Mouse (Mus musculus) frontal cortex, postnatal 10 days (tissue): ENCODE data around the gene Ier5l.
A peak's percentile ranks its signal among the peaks of the same experiment; 100 is the strongest.

Source experiments
- DNase-seq, 2 experiments: peaks; one replicate each; pipeline ENCODE4 v3.0.0; 2022; ENCODE audit warnings: low spot score in 2 of 2, mixed read lengths in 1 of 2

Gene Ier5l

GRCm38 (mm10) chr2:30441518-30442497, 32.2 kb downstream of the Ier5l start:
- DNase-seq, result peak; percentile 63 to 73

GRCm38 (mm10) chr2:30440701-30441517, 33.1 kb downstream of the Ier5l start:
- DNase-seq, result peak; percentile 56 to 64

- DNase-seq, result no peak
Observed at GRCm38 (mm10) chr2:30440211-30440700, 33.8 kb downstream of the Ier5l start.

- no peak for DNase-seq
Observed at GRCm38 (mm10) chr2:30439631-30440030, 34.4 kb downstream of the Ier5l start.

- no peak for DNase-seq
Observed at GRCm38 (mm10) chr2:30437791-30438190, 36.2 kb downstream of the Ier5l start.

GRCm38 (mm10) chr2:30436809-30437208, 37.2 kb downstream of the Ier5l start:
- DNase-seq, result no peak

- DNase-seq, result no peak
Observed at GRCm38 (mm10) chr2:30436156-30436545, 37.9 kb downstream of the Ier5l start.

- DNase-seq, result peak in 1 of 2 experiments; percentile 68
Observed at GRCm38 (mm10) chr2:30435326-30436155, 38.5 kb downstream of the Ier5l start.

- DNase-seq, result no peak
Observed at GRCm38 (mm10) chr2:30429156-30429555, 44.9 kb downstream of the Ier5l start.
